Mouse (Mus musculus) A20 (cell line): ENCODE data around the gene Prickle3.
"Not testable (repeated sequence)": the region's sequence is repeated elsewhere in the genome, so short reads cannot be mapped to it uniquely, and the experiment has no call there.

Experiments
- DNase-seq: peaks from one replicate; pipeline ENCODE4 v3.0.0-alpha.2; 2011; ENCODE audit warnings: low read depth, low spot score

Gene Prickle3

DNA sequence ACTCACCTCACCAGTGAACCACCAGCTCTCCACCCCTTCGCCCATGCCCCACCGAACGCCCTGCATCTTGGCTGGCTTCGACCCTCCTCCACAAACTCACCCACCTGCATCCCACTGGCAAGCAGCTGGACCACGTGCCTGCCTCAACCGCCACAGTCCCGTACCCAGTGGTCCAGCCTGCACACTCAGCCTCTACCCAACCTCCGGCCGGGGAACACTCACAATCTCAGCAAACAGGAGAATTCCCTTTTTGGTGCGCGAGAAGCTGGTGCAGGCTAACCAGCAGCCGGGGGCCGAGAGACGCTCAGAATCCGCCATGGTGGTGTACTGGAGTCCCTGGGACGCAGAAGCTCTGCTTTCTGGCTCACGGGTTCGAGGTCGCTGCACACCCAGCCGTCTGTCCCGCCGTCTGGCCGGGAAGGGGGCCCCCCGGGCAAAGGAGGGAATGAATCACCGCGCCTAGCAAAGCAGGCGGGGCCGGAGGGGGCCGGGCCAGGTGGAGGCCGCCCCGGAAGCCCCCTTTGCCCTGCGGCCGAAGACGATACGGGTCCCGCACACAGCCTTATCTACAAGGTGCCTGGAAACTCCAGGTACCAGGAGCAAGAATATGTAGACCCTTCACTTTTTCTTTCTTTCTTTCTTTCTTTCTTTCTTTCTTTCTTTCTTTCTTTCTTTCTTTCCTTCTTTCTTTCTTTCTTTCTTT, 14.0 kb downstream of the Prickle3 start, which contains the start of gene Plp2:
Plp2 (minus strand) TSS at position 470 of the 703 bp plus-strand sequence.
- DNase-seq, result peak; percentile 75

GRCm38 (mm10) chrX:7672739-7673138, 15.7 kb downstream of the Prickle3 start:
- DNase-seq, result no peak

DNA sequence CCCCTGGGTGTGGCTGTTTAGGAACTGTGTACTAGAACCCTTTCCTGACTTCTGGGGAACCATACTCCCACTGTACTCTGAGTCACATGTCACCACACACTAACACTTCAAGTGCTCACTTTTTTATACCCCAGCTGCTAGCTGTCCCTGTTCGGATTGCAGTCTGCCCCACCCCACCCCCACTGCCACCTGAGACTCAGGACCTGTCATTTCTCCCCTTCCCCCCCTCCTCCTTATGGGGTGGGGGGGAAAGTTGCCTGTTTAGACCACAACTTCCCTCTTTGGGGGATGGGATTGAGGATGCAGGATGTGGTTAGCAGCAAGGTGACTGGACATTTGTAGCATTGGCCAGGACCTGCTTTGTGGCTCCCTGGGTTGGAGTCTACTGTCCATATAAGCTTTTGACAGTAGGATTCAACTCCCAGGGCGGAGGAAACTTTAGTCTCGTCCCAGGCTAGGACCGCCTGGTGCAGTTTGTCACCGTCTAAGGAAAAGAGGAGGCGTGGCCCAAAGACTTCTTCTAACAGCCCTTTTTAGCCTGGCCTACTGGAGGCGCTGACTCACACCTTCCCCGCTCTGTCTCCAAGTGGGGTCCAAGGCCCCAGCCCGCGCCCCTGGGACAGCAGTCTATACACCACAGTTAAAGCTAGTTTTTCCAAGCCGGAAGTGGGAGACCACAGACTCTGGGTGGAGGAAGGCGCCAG, 16.7 kb downstream of the Prickle3 start:
- peak; percentile 53 for DNase-seq

- DNase-seq, result no peak
Observed at GRCm38 (mm10) chrX:7674284-7675000, 17.4 kb downstream of the Prickle3 start.

DNA sequence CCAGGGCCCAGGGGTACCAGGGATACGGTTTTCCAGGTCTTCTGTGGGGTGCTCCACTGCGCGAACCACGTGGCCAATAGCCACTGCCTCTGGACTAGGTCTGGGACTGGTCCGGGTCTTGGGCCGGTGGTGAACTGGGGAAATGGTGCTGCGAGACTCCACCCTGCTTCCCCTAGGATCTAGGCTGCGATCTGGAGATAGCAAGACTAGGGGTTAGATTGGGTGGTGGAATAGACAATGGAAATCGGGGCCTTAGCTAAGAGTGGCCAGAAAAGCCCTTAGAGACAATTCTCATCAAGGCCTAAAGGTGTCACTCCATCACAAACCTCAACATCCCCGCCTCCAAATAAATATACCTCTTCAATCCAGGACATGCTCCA, 17.9 kb downstream of the Prickle3 start:
- DNase-seq, result no peak

DNA sequence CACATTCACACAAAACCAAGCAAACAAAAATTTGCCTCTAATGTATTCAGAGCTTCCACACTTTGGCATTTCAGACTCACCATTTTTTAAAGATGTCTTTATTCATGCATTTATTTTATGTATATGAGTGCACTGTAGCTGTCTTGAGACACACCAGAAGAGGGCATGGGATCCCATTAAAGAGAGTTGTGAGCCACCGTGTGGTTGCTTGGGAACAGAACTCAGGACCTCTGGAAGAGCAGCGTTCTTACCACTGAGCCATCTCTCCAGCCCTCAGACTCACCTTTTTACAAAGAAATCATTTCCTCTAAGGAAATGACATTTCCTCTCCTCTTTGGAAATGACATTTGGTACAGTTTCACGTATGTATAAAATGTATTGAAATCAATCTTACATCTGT, 21.9 kb downstream of the Prickle3 start:
- DNase-seq, result no peak

DNA sequence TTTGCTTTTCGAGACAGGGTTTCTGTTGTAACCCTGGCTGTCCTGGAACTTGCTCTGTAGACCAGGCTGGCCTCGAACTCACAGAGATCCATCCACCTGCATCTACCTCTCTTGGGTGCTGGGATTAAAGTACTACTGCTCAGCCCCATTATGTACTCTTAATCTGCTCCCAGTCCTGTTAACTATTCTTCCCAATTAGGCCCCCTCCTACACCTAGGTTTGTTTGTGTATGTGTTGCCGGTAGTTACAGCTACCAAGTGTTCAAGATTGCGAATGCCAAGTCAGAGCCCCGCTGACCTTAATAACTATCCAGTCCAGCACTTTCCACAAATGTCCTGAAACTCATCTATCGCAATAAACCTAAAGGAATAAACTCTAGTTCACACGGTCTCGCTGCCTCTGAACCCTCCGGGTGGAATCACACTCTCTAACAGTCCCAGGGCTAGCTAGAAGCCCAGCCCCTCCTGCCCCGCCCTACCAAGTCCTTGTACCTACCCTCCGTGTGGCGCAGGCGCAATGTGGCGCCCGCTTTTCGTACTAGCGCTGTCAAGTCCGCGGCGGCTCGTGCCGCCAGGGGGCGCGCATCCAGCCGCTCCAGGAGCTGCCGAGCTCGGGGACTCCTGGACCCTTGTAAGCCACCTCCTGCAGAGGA, 22.5 kb downstream of the Prickle3 start:
- peak; percentile 91 for DNase-seq

DNA sequence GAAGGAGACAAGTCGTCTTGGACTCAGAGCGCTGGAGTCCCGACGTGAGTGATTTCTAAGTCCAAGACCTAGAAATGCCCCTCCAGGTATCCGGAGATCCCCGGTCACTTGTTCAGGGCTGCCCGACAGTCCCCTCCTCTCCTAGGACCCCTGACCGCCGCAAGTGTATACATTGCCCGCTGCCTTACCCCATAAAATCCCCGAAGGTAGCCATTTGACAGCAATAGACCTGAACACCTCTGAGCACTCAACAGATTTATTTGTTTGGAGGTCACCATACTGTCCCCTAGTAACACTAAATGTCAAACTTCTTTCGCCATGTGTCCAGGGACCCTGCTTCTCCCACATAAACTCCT, 23.0 kb downstream of the Prickle3 start:
- DNase-seq, result no peak

- DNase-seq, result no peak
Observed at GRCm38 (mm10) chrX:7680864-7681263, 23.8 kb downstream of the Prickle3 start, which contains the start of gene Magix. Gene Magix, minus strand, starts transcription at chrX:7681251.

GRCm38 (mm10) chrX:7688321-7688720, 31.3 kb downstream of the Prickle3 start:
- DNase-seq, result no peak

DNA sequence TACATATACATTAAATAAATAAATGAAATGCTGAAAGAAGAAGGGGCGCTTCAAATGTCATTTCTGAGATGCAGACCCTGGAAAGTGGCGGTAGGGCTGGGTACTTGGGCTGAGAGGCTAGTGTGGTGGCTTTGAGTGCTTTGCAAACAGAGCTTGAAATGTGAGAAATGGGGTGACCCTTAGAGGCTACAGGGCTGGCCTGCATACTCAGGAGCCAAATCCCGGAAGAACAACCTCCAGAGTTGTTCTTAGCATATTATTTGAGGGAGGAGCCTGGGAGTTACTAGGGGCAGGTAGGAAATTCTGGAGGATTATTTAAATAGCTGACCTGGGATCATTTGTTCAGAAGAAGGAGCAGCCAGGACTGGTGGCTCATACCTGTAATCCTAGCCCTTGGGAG, 33.4 kb downstream of the Prickle3 start:
- no peak for DNase-seq

DNA sequence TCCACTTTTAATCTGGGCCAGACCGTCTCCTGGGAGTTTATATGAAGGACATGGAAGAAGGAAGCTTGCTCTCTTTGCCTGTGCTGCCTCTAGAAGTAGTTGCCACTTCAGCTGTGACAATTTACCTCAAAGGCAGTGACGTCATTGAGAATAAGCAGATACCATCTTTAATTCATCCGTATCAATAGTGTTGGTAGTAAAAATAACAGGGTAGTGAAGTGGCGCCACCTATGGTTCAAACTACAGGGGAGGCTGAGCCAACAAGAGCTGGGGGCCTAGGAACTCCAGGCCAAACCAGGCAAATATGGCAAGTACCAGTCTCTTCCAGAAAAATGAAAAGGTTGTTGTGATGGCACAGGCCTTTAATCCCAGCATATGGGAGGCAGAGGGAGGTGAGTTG, 35.8 kb downstream of the Prickle3 start:
- DNase-seq, result peak; percentile 52

DNA sequence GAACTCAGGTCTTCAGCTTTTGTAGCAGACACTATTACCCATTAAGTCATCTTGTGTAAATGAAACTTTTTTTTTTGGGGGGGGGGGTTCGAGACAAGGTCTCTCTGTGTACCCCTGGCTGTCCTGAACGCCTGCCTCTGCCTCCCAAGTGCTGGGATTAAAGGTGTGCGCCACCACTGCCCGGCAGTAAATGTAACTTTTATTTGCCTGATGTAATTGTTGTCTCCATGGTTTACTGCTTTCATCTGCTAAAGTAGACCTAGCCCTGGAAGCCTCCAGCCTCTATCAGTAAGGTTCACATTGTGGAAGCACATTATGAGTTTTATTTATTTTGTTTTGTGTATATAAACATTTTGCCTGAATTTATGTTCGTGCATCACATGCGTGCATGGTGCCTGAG, 39.5 kb downstream of the Prickle3 start:
- no peak for DNase-seq

DNA sequence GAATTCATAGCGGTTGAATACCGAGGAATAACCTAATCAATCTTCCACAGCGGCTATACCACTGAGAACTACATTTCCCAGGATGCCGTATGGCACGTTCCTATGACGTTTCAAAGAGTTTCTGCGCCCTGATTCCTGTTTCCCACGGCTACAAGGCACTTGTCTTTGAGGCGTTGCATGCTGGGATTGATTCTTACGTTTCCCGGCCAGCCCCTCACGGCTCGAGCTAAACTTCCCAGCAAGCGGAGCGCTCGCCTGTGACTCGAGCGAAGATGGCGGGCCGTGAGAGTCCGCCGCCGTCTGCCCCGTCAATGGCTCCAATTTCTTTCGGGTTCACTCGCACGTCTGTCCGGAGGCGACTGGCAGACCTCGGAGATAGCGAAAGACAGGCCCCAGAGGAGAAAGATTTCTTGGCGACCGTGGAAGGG, 39.9 kb downstream of the Prickle3 start, which contains the start of gene Gpkow:
Gpkow (plus strand) TSS at position 178 of the 428 bp plus-strand sequence.
- peak; percentile 88 for DNase-seq

GRCm38 (mm10) chrX:7713764-7714134, 56.7 kb downstream of the Prickle3 start:
- DNase-seq, result not testable (repeated sequence)

GRCm38 (mm10) chrX:7714135-7714899, 57.3 kb downstream of the Prickle3 start, which contains the start of gene Wdr45:
Gene Wdr45, plus strand, starts transcription at chrX:7714333.
- peak; percentile 93 for DNase-seq

DNA sequence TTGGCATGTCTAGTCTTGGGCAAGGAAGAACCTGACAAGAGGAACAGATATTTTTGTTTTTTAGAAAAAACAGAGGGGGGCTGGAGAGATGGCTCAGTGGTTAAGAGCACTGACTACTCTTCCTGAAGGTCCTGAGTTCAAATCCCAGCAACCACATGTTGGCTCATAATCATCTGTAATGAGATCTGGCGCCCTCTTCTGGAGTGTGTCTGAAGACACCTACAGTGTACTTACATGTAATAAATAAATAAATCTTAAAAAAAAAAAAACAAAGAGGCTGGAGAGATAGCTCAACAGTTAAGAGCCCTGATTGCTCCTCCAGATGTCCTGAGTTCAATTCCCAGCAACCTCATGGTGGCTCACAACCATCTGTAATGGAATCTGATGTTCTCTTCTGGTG, 59.0 kb downstream of the Prickle3 start:
- DNase-seq, result peak; percentile 48
